Mouse (Mus musculus): ENCODE data around the gene Gjb1. TPM values are rescaled to one million over a fixed set of nuclear protein-coding genes. Genes with fewer than 3 reads are reported as not detected.
"Not testable (repeated sequence)": the region's sequence is repeated elsewhere in the genome, so short reads cannot be mapped to it uniquely, and the experiment has no call there.

Gene Gjb1
- total RNA-seq (2015) (not detected in 2 replicates), total RNA-seq (2017) (not detected in 2 replicates)

DNA sequence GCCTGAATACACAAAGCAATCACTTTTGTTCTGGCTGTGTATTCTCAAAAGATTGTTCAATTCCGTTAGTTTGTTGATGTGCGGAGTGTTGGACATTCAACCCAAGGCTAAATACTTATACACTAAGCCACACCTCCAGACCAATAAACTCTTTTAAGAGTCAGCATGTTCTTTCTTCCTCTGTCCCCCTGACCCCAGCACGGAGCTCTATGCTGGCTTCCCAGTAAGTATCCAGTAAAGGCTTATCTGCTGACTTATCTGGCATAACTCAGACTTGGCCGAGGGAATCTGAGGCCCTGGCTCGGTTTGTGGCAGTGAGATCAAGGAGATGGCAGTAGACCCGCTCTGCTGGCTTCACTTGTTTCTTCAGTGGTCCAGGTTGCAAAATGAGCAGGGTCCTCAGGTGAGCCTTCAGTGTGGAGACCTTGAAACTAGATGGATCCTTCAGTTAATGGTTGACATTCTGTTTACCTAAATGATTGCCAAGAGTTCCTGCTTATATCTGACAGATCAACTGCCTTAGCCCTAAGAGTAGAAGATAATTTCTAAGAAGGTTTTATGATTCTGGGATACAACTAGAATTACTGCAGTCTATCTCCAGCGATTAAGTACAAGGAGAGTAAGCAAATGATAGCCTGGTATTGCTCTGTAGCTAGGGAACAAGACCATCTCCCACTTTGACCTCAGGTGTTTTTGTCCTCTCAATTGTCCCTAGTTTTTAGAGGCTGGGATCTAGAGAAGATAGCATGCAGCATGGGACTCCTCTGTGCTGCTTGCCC lies at the start of gene Gjb1:
Gjb1 (plus strand) TSS at position 189 of the 779 bp plus-strand sequence.
- ATAC-seq (ENCODE audit: poor library complexity, severe bottlenecking) = no peak

DNA sequence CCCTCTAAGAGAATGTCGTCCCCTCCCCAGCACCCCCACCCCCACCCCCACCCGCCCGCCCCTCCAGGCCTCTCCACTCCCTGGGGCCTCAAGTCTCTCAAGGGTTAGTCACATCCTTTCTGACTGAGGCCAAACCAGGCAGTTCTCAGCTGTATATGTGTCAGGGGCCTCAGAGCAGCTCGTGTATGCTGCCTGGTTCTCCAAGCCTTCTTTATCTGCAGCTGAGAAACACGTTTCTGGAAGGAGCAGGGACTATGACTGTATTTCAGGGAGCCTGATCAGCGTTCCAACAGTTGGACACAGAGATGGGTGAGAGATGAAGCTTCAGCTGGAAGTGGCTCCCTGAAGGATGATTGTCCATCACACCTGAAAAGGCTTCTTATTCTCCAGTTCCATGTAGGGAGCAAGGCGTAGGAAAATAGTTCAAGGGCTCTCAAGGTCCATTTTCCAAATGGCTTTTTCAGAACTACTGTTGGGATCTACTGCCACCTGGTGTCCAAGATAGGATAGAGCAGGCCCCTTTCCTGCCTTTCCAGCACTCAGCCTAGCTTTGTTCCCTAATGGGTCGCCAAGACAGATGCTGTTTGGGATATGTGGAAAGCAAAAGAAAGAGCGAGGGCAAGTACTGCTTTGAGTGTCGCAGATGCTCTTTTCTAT lies 46.7 kb upstream of the Gjb1 start:
- peak; percentile 44 for ATAC-seq (ENCODE audit: poor library complexity, severe bottlenecking)

DNA sequence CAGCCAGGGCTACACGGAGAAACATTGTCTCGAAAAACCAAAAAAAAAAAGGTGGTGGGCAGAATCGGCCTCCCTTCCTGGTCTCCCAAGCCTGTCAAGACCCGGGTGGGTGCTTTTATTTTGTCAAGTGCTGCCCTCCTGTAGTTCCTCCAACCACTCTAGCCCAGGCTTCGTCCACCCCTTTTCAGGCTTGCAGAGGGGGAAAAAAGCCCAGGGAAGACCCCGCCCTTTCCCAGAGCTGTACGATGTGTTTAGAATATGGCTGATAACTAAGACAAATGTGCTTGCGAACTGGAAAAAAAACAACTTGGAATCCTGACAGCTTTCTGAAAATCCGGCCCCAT lies 44.2 kb upstream of the Gjb1 start:
- ATAC-seq (ENCODE audit: poor library complexity, severe bottlenecking) = no peak

DNA sequence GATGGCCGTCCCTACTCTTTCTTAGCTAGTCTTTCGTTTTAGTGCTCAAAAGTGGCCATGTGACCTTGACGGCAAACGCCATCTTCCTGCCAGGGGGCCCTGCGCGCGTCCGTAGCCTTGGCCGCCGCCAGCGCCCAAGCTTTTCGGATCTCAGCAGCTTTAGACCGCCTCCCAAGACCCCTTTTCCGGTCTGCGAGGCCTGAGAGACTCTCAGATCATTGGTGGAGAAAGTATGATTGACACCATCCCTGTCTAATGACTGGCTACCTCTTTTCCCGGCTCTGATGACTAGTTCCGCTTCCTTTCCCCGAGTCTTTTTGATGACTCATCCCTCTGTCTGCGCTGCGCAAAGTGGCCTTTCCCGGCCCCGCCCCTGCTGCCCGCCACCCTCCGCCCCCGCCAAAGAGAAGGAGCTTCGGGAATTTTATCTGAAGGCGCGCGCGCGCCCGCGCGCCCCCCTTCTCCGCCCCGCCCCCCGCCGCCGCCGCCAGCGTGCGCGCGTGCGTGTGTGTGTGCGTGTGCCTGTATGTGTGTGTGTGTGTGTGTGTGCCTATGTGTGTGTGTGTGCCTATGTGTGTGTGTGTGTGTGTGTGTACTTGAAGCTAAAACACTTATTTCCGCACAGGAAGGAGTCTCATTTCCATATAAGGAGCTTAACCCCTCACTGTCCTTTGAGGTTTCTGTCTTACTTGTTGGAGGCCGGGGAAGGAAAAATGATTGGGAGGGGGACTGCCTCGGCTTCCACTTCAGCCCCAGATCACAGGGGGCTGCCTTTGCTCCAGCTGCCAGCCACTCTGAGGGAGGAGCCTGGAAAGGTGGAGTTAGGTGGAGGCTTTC lies 43.6 kb upstream of the Gjb1 start:
- ATAC-seq (ENCODE audit: poor library complexity, severe bottlenecking) = peak; percentile 94

DNA sequence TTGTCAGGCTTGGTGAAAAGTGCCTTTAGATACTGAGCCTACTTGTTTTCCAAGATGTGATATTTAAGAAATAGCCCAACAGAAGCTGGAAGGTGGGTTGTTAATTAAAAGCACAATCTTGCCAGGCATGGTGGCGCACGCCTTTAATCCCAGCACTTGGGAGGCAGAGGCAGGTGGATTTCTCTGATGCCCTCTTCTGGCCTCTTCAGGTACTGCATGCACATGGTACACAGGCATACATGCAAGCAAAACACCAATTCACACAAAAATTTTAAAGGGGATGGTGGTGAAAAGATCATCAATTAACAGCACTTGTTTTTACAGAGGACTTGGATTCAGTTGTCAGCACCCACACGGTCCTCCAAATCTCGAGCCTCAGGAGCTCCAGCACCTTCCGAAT lies 41.6 kb upstream of the Gjb1 start:
- no peak for ATAC-seq (ENCODE audit: poor library complexity, severe bottlenecking)

DNA sequence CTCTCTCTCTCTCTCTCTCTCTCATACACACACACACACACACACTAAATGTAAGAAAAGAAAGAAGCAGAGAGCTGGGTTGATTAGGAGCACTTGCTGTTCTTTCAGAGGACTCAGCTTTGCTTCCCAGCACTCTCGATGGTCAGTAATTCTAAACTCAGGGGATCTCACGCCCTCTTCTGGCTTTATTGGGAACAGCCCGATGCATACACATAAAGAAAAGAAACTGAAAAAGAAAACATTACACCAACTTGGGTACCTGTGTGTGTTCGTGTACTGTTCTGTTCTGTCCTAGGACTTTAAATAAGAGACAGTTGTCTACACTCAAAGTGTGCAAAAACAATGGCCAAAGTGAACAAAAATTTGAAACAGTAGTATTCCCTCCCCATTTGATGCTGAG lies 37.5 kb upstream of the Gjb1 start:
- no peak for ATAC-seq (ENCODE audit: poor library complexity, severe bottlenecking)

DNA sequence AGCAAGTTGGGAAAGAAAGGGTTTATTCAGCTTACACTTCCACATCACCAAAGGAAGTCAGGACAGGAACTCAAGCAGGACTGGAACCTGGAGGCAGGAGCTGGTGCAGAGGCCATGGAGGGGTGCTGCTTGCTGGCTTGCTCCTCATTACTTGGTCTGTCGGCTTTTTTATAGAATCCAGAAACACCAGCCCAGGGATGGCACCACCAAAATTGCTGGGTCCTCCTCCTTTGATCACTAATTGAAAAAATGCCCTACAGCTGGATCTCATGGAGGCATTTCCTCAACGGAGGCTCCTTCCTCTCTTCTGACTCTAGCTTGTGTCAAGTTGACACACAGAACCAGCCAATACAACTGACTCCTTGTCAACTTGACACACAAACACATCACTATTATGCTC lies 33.3 kb upstream of the Gjb1 start:
- not testable (repeated sequence) for ATAC-seq (ENCODE audit: poor library complexity, severe bottlenecking)

DNA sequence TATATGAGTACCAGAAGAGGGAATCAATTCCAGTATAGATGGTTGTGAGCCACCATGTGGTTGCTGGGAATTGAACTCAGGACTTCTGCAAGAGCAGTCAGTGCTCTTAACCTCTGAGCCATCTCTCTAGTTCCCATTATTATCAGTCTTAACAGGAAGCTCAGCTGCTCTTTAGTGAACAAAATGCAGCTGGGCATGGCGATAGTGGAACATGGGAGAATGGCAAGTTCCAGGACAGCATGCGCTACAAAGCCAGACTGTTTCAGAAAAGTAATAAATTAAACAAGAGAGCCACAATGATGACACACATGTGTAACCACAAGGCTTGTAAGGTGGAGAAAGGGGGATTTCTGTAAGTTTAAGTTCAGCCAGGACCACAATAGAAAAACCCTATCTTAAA lies 30.7 kb upstream of the Gjb1 start:
- ATAC-seq (ENCODE audit: poor library complexity, severe bottlenecking) = no peak

DNA sequence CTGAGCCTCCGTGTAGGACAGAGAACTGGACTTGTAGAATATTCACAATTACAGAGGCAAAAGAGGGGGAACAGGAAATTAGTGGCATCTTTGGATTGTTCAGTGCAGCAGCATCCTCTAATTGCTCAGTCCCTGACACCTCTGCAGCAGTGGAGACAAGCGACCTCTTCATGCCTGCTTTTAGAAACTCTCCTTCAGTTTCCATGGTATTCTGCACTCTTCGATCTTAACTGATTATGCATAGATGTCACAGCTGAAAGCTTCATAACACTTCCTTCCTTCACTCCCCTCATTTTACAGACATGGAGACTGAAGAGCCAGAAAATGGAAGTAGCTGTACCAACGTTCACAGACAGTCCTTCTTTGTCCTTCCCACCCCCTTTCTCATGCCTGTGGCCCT lies 29.7 kb upstream of the Gjb1 start:
- no peak for ATAC-seq (ENCODE audit: poor library complexity, severe bottlenecking)

DNA sequence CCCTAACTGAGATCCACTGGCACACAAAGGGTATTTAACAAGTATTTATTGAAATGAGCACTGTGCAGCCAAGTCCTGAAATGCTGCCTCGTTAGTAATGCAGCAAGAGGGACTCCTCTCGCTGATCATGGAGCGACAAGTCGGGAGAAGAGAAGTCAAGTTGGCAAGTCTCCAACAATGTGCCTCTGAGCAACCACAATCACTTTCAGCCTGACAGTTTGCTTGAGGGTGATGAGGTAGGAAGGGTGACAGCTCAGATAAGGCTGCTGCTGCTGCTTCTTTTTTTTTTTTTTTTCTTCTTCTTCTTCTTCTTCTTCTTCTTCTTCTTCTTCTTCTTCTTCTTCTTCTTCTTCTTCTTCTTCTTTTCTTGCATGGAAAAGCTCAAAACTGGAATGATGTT lies 25.0 kb upstream of the Gjb1 start:
- no peak for ATAC-seq (ENCODE audit: poor library complexity, severe bottlenecking)

DNA sequence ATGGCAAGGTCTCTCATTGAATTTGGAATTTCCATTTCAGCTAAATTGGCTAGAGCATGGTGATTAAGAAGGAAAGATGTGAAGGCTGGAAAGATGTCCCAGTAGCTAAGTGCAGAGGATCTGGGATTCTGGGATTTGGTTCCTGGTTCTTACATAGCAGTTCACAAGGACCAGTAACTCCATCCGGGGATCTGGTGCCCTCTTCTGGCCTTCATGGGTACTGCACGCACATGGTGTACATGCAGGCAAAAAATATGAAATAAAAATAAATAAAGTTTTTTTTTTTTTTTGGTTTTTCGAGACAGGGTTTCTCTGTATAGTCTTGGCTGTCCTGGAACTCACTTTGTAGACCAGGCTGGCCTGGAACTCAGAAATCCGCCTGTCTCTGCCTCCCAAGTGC lies 17.3 kb upstream of the Gjb1 start:
- ATAC-seq (ENCODE audit: poor library complexity, severe bottlenecking) = not testable (repeated sequence)

DNA sequence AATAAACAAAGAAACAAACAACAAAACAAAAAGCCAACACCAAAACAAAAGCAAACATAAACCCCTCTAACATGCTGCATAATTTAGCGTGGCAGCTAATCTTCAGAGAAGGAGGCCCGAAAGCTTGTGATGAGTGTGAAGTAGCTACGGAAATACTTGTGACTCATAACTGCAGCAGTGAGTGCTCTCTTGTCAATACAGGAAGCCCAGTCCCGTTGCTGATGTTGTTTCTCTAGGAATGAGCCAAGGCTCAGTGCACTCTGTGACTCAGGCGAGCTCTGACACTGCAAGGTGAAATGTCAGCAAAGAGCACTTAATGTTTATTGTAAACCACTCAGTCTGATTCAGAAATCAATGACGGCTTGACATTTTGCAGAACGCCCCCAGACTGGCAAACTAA lies 7.2 kb upstream of the Gjb1 start:
- ATAC-seq (ENCODE audit: poor library complexity, severe bottlenecking) = no peak

DNA sequence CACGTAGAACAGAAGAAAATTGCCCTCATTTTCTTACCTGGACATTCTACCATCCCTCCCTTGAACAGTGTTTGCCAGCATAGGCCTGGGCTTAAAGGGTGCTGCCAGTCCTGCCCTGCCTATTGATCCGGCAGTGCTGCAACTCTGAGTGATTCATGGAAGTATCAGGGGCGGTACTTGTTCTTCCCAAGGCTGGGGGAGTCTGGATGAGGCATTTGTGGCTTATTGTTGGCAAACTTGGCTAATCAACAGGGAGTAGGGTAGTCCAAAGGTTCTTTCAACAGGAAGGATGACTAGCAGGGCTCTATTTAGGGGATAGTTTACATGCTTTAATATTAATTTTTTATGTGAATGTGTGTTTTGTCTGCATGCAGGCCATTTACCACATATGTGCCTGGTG lies 5.6 kb upstream of the Gjb1 start:
- no peak for ATAC-seq (ENCODE audit: poor library complexity, severe bottlenecking)

DNA sequence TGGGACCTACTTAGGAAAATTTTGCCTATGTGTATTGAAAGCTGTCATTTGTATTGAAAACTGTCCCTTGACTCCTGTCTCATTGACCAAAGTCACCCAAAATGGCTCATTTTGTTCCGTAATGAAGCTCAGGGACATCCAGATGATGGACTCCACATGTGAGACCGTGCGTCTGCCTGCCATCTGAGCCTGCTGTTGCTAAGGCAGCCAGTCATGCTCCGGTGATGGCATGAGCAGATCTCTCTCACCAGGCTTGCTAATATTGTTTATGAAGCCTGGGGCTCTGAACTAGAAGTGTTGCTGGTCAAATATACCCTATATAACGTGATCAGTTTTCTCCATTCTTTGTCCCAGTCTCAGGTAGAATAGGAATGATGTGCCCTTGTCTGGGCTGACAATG lies 3.2 kb upstream of the Gjb1 start:
- no peak for ATAC-seq (ENCODE audit: poor library complexity, severe bottlenecking)

DNA sequence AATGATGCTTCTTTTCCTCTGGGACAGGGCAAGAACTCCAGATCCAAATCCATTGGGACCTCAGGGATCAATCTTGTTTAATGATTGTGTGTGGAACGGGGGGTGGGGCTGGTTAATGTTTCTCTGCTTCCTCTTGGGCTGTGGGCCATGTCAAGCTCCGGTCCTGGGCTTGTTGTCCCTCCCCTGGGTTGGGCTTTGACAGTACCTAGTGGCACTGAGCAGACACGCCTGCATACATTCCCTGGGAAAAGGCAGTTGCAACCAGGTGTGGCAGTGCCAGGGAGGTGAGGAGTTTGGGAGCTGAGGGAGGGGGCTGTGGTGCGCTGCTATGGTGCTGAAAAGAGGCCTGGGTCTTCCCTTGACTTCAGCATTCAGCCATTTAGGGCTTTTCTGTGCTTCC lies 898 bp downstream of the Gjb1 start:
- ATAC-seq (ENCODE audit: poor library complexity, severe bottlenecking) = no peak

DNA sequence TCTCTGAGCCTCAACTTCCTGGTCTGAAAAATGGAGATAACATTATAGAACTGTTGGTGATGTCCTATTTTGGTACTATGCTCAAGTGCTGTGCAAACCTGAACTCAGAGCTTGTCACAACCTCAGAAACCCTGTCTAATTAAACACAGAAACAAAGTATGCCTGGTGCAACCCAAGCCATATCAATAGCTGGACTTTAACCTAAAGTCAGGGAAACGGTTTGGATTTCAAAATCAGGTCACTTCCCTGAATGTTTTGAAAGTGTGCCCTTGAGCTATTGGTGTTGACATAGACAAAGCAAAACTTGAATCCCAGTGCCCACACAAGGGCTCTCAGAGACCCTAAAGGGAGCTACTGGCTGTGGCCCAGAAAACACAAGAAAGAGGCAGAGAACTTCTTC lies 3.6 kb downstream of the Gjb1 start:
- ATAC-seq (ENCODE audit: poor library complexity, severe bottlenecking) = no peak

DNA sequence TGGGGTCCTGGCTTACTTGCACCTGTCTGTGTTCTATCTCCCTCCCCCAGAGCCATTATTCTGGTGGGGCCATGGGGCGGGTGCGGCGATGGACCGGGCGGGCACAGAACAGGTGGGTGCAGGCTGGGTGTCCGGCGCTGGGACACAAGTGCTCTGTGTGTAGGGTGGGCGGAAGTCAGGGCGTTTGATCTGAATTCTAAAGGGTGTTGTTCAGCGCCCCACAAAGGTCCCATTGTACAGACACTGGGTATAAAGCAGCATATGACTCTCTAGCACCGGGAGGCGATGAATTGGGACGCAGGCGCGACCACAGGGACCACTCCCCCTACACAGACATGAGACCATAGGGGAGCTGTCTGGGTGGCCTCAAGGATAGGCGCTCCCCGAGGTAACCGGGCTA lies 7.3 kb downstream of the Gjb1 start:
- no peak for ATAC-seq (ENCODE audit: poor library complexity, severe bottlenecking)

DNA sequence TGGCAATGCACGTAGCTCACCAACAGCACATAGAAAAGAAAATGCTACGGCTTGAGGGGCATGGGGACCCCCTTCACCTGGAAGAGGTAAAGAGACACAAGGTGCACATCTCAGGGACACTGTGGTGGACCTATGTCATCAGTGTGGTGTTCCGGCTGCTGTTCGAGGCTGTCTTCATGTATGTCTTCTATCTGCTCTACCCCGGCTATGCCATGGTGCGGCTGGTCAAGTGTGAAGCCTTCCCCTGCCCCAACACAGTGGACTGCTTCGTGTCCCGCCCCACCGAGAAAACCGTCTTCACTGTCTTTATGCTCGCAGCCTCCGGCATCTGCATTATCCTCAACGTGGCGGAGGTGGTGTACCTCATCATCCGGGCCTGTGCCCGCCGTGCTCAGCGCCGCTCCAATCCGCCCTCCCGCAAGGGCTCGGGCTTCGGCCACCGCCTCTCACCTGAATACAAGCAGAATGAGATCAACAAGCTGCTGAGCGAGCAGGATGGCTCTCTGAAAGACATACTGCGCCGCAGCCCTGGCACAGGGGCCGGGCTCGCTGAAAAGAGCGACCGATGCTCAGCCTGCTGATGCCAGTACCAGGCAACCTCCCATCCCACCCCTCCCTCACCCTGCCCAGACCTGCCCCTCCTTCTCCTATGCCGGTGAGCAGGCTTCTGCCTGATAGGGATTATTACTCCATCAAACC lies 8.4 kb downstream of the Gjb1 start:
- ATAC-seq (ENCODE audit: poor library complexity, severe bottlenecking) = no peak

DNA sequence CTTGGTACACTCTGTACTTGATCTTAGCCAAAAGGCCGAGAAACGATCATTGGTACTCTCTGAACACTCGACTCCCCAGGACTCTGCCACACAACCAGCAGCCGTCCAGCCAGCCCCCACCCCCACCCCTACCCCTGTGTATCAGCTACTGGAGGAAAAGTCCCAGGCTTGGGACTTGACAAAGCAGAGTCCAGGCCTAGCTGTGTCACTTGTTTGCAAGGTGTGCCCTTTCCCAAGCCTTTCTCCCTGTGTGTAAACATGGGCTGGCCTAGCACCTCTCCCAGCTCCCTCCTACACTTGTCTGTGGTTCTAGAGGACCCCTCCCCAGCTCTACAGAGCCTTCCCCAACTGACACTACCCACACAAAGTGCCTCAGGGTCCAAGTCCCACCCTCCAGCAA lies 10.0 kb downstream of the Gjb1 start:
- no peak for ATAC-seq (ENCODE audit: poor library complexity, severe bottlenecking)

DNA sequence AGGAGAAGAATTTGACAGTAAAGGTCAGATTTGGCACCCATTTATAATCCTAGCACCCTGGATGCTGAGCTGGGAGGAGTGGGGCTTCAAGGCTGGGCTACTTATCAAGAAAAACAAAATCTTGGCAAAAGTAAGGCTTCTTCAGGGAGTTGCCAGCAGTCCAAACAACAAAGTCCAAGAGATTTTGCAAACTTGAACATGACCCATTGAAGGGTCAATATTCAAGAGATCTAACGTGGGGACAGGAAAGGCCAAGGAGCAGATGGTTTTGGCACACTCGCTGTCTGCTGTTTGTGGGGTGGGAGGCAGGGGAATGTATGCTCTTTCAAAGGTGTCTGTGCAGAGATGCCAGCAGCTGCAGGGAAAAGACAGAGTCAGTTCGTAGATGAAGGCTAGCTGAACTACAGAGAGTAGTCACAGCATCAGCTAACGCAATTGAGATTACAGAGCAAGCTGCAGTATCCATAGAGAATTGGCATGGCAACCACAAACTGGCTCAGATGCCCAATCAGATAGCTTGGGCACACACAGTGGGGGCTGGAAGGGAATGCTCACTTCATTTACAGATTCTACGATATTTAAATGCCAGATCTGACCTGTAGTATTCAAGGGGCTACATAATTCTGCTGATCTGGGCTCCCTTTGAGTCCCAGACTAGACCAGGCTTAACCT lies 12.8 kb downstream of the Gjb1 start:
- no peak for ATAC-seq (ENCODE audit: poor library complexity, severe bottlenecking)

DNA sequence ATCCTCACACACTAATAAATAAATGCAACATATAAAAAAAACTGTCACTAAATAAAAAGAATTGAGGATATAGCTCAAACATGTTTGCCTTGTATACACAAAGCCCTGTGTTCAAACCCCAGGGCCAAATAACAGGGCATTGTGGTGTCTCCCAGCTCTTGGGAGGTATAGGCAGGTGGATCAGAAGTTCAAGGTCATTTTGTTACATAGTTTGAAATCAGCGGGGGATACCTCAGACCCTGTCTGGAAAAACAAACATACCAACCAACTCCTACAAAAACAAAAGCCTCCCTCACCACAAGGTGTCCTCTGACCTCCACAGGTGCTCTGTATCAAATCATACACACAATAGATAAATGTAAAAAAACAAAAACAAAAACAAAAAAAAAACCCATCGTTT lies 18.2 kb downstream of the Gjb1 start:
- no peak for ATAC-seq (ENCODE audit: poor library complexity, severe bottlenecking)

Data from megakaryocyte, adult 5-6 weeks (primary cell).